Mouse (Mus musculus) A20 (cell line): ENCODE data around the gene Gm9747.

Experiments
- DNase-seq: peaks from one replicate; pipeline ENCODE4 v3.0.0-alpha.2; 2011; ENCODE audit warnings: low read depth, low spot score

Gm9747 gene

GRCm38 (mm10) chr1:82257457-82257856 lies 24.5 kb downstream of the Gm9747 start:
- DNase-seq: no peak

GRCm38 (mm10) chr1:82258331-82258730 lies 25.4 kb downstream of the Gm9747 start:
- DNase-seq: no peak

GRCm38 (mm10) chr1:82260055-82260454 lies 27.1 kb downstream of the Gm9747 start:
- DNase-seq: no peak

- no peak for DNase-seq
These were observed 28.2 kb downstream of the Gm9747 start for GRCm38 (mm10) chr1:82261053-82261618.

GRCm38 (mm10) chr1:82261638-82262037 lies 28.7 kb downstream of the Gm9747 start:
- no peak for DNase-seq

GRCm38 (mm10) chr1:82262331-82262730 lies 29.4 kb downstream of the Gm9747 start:
- DNase-seq: no peak

- DNase-seq: no peak
These were observed 34.6 kb downstream of the Gm9747 start for GRCm38 (mm10) chr1:82267547-82267946.

GRCm38 (mm10) chr1:82272231-82272630 lies 39.3 kb downstream of the Gm9747 start:
- DNase-seq: no peak

- no peak for DNase-seq
These were observed 40.6 kb downstream of the Gm9747 start for GRCm38 (mm10) chr1:82273529-82273928.

- no peak for DNase-seq
These were observed 41.4 kb downstream of the Gm9747 start for GRCm38 (mm10) chr1:82274361-82274760.

- no peak for DNase-seq
These were observed 46.9 kb downstream of the Gm9747 start for GRCm38 (mm10) chr1:82279768-82280167.

- no peak for DNase-seq
These were observed 48.9 kb downstream of the Gm9747 start for GRCm38 (mm10) chr1:82281823-82282222.

GRCm38 (mm10) chr1:82282992-82283611 lies 50.2 kb downstream of the Gm9747 start:
- peak; percentile 87 for DNase-seq

- no peak for DNase-seq
These were observed 51.0 kb downstream of the Gm9747 start for GRCm38 (mm10) chr1:82283901-82284301.

GRCm38 (mm10) chr1:82284403-82284802 lies 51.5 kb downstream of the Gm9747 start:
- no peak for DNase-seq
